In genomic region chr9:44726431-44727146, GRCm38 (mm10) we compare ENCODE assay signal across 11 mouse cellular contexts. TPM values are rescaled to one million over a fixed set of nuclear protein-coding genes. Genes with fewer than 3 reads are reported as not detected.
DNase-seq lines count a peak whose midpoint lies in the region; ATAC-seq and TF ChIP-seq lines count a peak whose summit lies in the region.
"Had no signal": no experiment of that assay in that cellular context is flagged by ENCODE, and none has a peak within 500 bp of the region (broad histone marks: within the 10 kb centered on the region; RNA-seq: fewer than 3 reads in every experiment).

No protein-coding gene starts in this region.

- H3K9me3 ChIP-seq in forebrain, embryonic 10.5 days, result no peaks in the 10 kb centered on the region
- no peaks in the 10 kb centered on the region for H3K9me3 ChIP-seq in forebrain, embryonic 14.5 days (replicated peaks; ENCODE audit: control insufficient read depth, low read length)
- no peaks in the 10 kb centered on the region for H3K9me3 ChIP-seq in kidney, postnatal 0 days (replicated peaks; ENCODE audit: low read length)
- H3K9me3 ChIP-seq: limb, embryonic 15.5 days had no signal

- 49% methylated on average over 10 of the region's 10 CpGs for WGBS in forebrain, embryonic 10.5 days
- WGBS in forebrain, embryonic 14.5 days, result 39% methylated on average over 10 of the region's 10 CpGs
- WGBS in kidney, postnatal 0 days, result 27% methylated on average over 10 of the region's 10 CpGs

- no peak for TF ChIP-seq CTCF in kidney, postnatal 0 days (IDR thresholded peaks at IDR 0.05; ENCODE audit: low read depth)

- no peaks in the 10 kb centered on the region for H3K36me3 ChIP-seq in forebrain, embryonic 10.5 days (replicated peaks)
- H3K36me3 ChIP-seq in forebrain, embryonic 14.5 days (ENCODE audit: control insufficient read depth, insufficient read depth, low read length), result no peaks in the 10 kb centered on the region
- peaks cover 12% of the 10 kb centered on the region; the same call in 1 of the 2 replicates for H3K36me3 ChIP-seq in kidney, postnatal 0 days (ENCODE audit: insufficient read depth, low read length)

- peak overlapping the region; percentile 77 for H3K27ac ChIP-seq in forebrain, embryonic 10.5 days
- H3K27ac ChIP-seq in forebrain, embryonic 14.5 days (ENCODE audit: low read depth, low read length), result no peak overlapping the region
- H3K27ac ChIP-seq in kidney, postnatal 0 days, result peak overlapping the region; percentile 73
- H3K27ac ChIP-seq: limb, embryonic 15.5 days had no signal

- no peak overlapping the region for H3K4me2 ChIP-seq in forebrain, embryonic 14.5 days (ENCODE audit: low read length)
- H3K4me2 ChIP-seq in kidney, postnatal 0 days (ENCODE audit: low read length), result no peak overlapping the region
- H3K4me2 ChIP-seq: limb, embryonic 15.5 days had no signal

- intact Hi-C loops in gastrocnemius, postnatal 14 days (cut with DNase I; ENCODE audit: low total_unique reads), result no loop called here

- no peak overlapping the region for H3K9ac ChIP-seq in forebrain, embryonic 14.5 days (ENCODE audit: low read length)
- no peak overlapping the region for H3K9ac ChIP-seq in kidney, postnatal 0 days (ENCODE audit: low read depth, low read length)
- H3K9ac ChIP-seq: limb, embryonic 15.5 days had no signal

- H3K4me1 ChIP-seq in forebrain, embryonic 10.5 days, result peaks cover 74% of the 10 kb centered on the region
- H3K4me1 ChIP-seq in forebrain, embryonic 14.5 days (ENCODE audit: control insufficient read depth, insufficient read depth, low read length), result peaks cover 32% of the 10 kb centered on the region
- peaks cover 32% of the 10 kb centered on the region for H3K4me1 ChIP-seq in kidney, postnatal 0 days (replicated peaks; ENCODE audit: insufficient read depth, low read length)

- peak overlapping the region; percentile 16; the same call in 1 of the 2 replicates for H3K4me3 ChIP-seq in forebrain, embryonic 10.5 days
- H3K4me3 ChIP-seq in forebrain, embryonic 14.5 days (ENCODE audit: low read depth, low read length), result no peak overlapping the region
- H3K4me3 ChIP-seq in kidney, postnatal 0 days (replicated peaks; ENCODE audit: low read depth, low read length), result no peak overlapping the region
- H3K4me3 ChIP-seq: limb, embryonic 15.5 days had no signal

- DNase-seq in forebrain, embryonic 10.5 days (ENCODE audit: extremely low spot score, low spot score), result no peak
- no peak for DNase-seq in forebrain, embryonic 14.5 days (ENCODE audit: low spot score)
- peak; percentile 78 for DNase-seq in retina, postnatal 1 day
- DNase-seq in retina, embryonic 14.5 days (ENCODE audit: low spot score), result no peak
- DNase-seq in kidney, postnatal 0 days (ENCODE audit: low spot score), result peak; percentile 67
- DNase-seq in adrenal gland, postnatal 25 days, result no peak
- DNase-seq in gastrocnemius, postnatal 14 days, result no peak
- no peak for DNase-seq in adrenal gland, adult (ENCODE audit: inconsistent age in 2 of 2, low spot score in 1 of 2)
- DNase-seq: cerebellum, adult 11 months had no signal

- no peak for ATAC-seq in forebrain, embryonic 14.5 days
- ATAC-seq in kidney, postnatal 0 days (replicated peaks; ENCODE audit: low FRiP score, low read depth), result peak; percentile 67
- ATAC-seq: inflammation-experienced regulatory T-cells, adult 6 months had no signal

- H3K27me3 ChIP-seq in forebrain, embryonic 10.5 days (ENCODE audit: poor library complexity, severe bottlenecking), result no peaks in the 10 kb centered on the region
- no peaks in the 10 kb centered on the region for H3K27me3 ChIP-seq in forebrain, embryonic 14.5 days (replicated peaks; ENCODE audit: control insufficient read depth, insufficient read depth, low read length)
- H3K27me3 ChIP-seq in kidney, postnatal 0 days (ENCODE audit: insufficient read depth, low read length), result no peaks in the 10 kb centered on the region
- H3K27me3 ChIP-seq: limb, embryonic 15.5 days had no signal

RNA-seq across cellular contexts. Expression of gene Phldb1, which starts 8.4 kb away (rescaled TPM):
- 37.8 and 44.7 TPM in 2 replicates for polyA plus RNA-seq in forebrain, embryonic 10.5 days (2016; fragmentation: Nextera tagmentation; extraction: Ambion mirVana)
- 29.5 and 42.9 TPM in 2 replicates for polyA plus RNA-seq in forebrain, embryonic 14.5 days (2014; fragmentation: Nextera tagmentation; extraction: Ambion mirVana)
- 24.2 and 24.4 TPM in 2 replicates for polyA plus RNA-seq in kidney, postnatal 0 days (2015; fragmentation: Nextera tagmentation; extraction: Ambion mirVana)
- 33.7 and 36.9 TPM in 2 replicates for total RNA-seq in adrenal gland, postnatal 25 days (2021)
- total RNA-seq in gastrocnemius, postnatal 14 days (2021), result 10 to 100 TPM; 43.8 to 47.6 TPM

RNA-seq across cellular contexts. Expression of gene Arcn1, which starts 41.1 kb away (rescaled TPM):
- 159 and 168 TPM in 2 replicates for polyA plus RNA-seq in forebrain, embryonic 10.5 days (2016; fragmentation: Nextera tagmentation; extraction: Ambion mirVana)
- 138 and 152 TPM in 2 replicates for polyA plus RNA-seq in forebrain, embryonic 14.5 days (2014; fragmentation: Nextera tagmentation; extraction: Ambion mirVana)
- 135 and 149 TPM in 2 replicates for polyA plus RNA-seq in kidney, postnatal 0 days (2015; fragmentation: Nextera tagmentation; extraction: Ambion mirVana)
- 148 and 170 TPM in 2 replicates for total RNA-seq in adrenal gland, postnatal 25 days (2021)
- 10 to 100 TPM; 65.1 to 69.9 TPM for total RNA-seq in gastrocnemius, postnatal 14 days (2021)

RNA-seq across cellular contexts. Expression of gene Ift46, which starts 41.1 kb away (rescaled TPM):
- polyA plus RNA-seq in forebrain, embryonic 10.5 days (2016; fragmentation: Nextera tagmentation; extraction: Ambion mirVana), result 110 TPM in 2 replicates
- polyA plus RNA-seq in forebrain, embryonic 14.5 days (2014; fragmentation: Nextera tagmentation; extraction: Ambion mirVana), result 178 and 206 TPM in 2 replicates
- 98.3 and 109 TPM in 2 replicates for polyA plus RNA-seq in kidney, postnatal 0 days (2015; fragmentation: Nextera tagmentation; extraction: Ambion mirVana)
- total RNA-seq in adrenal gland, postnatal 25 days (2021), result 71.7 and 97.0 TPM in 2 replicates
- total RNA-seq in gastrocnemius, postnatal 14 days (2021), result 10 to 100 TPM; 29.2 to 38.8 TPM

RNA-seq across cellular contexts. Expression of gene Treh, which starts 53.6 kb away (rescaled TPM):
- not detected in 2 replicates for polyA plus RNA-seq in forebrain, embryonic 10.5 days (2016; fragmentation: Nextera tagmentation; extraction: Ambion mirVana)
- polyA plus RNA-seq in forebrain, embryonic 14.5 days (2014; fragmentation: Nextera tagmentation; extraction: Ambion mirVana), result not detected in 2 replicates
- polyA plus RNA-seq in kidney, postnatal 0 days (2015; fragmentation: Nextera tagmentation; extraction: Ambion mirVana), result 1.5 and 2.2 TPM in 2 replicates
- total RNA-seq in adrenal gland, postnatal 25 days (2021), result not detected in 2 replicates
- not detected for total RNA-seq in gastrocnemius, postnatal 14 days (2021)
- polyA plus RNA-seq: inflammation-experienced regulatory T-cells, adult 6 months; limb, embryonic 15.5 days had no signal

Comparison
In these comparisons a context has a peak if more than half of its experiments do, and no peak if none do; other contexts are left out.
1. DNase-seq: peak in retina, postnatal 1 day (single experiment) and kidney, postnatal 0 days (single experiment); none in forebrain, embryonic 10.5 days (single experiment), forebrain, embryonic 14.5 days (single experiment), retina, embryonic 14.5 days (single experiment), adrenal gland, postnatal 25 days (single experiment), gastrocnemius, postnatal 14 days (single experiment) and adrenal gland, adult (0 of 2).